Mouse (Mus musculus) spleen, embryonic (tissue): ENCODE measurements around the gene Lmf1.

Experiments used
- CTCF ChIA-PET: fragments of 350-600 bp; sonication (Branson Sonifier 250); formaldehyde crosslinking; loops from one replicate; lab custom pipeline; 2022; lab: Charles Lee

Gene Lmf1

GRCm38 (mm10) chr17:25638442-25638841, 59.6 kb downstream of the Lmf1 start:
- CTCF ChIA-PET: no interaction called here

- CTCF ChIA-PET: no interaction called here
Measured at GRCm38 (mm10) chr17:25640956-25641355, 62.1 kb downstream of the Lmf1 start.

DNA sequence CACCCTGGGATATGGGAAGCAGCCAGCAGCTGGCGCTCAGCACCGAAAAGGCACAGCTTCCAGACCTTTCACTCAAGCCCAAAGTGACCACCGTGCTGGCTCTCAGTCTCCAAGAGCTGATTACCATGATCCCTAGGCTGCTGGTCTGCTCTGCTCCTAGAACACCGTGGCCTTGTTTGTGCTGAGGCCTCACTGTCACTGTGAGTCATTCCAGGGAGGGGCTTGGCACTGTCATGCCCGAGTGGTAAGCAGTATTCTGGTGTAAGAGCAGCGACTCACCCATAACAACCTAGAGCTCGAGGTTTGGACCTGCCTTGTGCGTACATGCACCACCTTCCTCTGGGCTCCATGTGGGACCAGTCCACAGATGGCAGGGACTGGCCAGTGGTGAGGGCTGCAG, 63.1 kb downstream of the Lmf1 start:
- CTCF ChIA-PET: no interaction called here

- CTCF ChIA-PET: no interaction called here
Measured at GRCm38 (mm10) chr17:25643517-25644294, 64.8 kb downstream of the Lmf1 start.

GRCm38 (mm10) chr17:25644761-25645160, 65.9 kb downstream of the Lmf1 start:
- CTCF ChIA-PET: no interaction called here

DNA sequence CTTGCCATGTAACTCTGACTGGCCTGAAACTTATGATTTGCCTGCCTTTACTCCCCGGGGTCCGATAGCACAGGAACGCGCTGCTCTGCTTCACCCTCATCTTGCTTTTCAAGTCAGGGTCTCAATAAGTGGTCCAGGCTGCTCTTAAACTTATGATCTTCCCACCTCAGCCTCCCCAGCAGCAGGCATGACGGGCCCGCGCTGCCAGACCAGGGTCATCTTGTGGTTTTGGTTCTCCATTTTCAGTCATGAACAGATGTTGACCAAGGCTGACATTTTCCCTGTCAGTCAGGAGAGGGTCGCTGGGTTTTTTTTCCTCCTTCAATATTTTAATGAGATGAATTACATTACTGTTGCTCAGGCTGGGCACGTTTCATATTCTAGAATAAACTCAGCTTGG, 66.8 kb downstream of the Lmf1 start:
- CTCF ChIA-PET: no interaction called here

DNA sequence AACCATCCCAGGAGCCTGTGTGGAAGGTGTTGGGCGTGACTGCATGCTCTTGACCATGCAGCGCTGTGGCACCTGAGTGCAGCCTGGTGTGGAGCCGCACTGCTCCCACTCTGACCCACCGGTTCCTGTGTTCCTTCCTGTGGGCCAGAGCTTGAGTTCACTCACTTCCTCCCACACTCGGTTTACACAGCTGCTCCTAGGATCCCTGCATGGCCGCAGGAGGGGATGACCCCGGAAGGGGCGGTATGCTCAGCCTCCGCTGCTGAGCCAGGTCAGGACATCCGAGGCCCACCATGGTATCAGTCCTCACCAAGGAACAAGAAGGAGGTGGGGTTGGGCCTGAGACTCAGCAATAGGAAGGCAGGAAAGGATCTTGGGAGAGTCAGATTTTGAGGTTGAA, 69.0 kb downstream of the Lmf1 start:
- CTCF ChIA-PET: no interaction called here

DNA sequence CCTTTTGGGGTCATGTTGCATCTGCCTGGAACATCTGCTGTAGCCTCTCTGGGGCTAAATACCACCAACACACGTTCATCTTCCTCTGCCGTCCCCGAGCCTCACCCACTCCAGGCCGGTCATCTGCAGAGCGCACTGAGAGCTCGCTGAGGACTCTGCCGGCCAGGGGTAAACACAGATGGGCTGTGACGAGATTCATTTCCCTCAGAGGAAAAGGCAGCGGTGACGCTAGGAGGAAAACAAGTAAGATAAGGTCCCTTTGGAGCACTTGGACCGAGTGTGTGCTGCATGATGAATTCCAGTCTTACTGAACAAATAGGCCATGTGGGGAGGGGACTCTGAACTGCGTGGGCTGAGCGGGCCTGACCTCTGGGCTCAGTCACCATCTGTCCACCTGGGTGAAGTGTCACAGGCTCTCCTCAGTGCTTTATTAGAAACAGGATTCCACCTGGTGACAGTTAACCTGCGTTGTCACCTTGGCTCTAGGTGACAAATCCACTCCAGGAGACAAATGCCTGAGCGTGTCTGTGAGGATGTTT, 69.9 kb downstream of the Lmf1 start:
- CTCF ChIA-PET: no interaction called here

DNA sequence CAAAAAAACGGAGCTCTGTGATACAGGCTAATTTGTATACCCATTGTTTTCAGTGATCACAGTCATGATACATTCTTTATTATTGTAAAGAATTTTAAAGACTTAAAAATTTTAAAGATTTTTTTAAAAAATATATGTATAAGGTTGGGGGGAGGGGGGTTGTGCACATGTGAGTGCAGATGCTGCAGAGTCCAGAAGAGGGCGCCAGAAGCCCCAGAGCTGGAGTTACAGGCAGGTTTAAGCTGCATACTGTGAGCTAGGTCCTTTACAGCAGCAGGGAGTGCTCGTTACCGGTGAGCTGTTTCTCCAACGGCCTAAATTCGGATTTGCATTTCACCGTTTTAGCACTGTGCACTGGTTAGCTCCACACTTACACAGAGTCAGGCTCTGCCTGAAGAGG, 71.8 kb downstream of the Lmf1 start:
- CTCF ChIA-PET: interaction anchor here (0.6 to 0.7 kb wide), 3 partner anchors 50 to 720 kb away, joined by 3 read pairs; no protein-coding TSS in a partner anchor

DNA sequence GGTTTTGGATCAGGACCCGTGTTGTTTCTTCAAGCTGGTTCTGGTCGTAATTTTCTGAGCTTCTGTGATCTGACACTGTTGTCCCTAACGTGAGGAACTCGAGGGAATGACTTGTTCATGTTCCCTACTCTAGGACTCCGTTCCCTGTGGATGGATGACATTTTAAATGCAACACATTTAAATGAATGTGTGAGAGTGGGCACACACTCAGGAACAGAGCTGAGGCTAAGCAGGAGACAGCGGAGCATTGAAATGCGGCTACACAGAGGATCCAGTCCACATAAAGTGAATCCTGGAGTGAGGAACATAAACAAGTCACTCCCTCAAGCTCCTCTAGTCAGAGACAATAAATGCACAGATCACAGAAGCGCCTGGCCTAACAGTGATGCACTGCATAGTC, 73.4 kb downstream of the Lmf1 start:
- CTCF ChIA-PET: no interaction called here

DNA sequence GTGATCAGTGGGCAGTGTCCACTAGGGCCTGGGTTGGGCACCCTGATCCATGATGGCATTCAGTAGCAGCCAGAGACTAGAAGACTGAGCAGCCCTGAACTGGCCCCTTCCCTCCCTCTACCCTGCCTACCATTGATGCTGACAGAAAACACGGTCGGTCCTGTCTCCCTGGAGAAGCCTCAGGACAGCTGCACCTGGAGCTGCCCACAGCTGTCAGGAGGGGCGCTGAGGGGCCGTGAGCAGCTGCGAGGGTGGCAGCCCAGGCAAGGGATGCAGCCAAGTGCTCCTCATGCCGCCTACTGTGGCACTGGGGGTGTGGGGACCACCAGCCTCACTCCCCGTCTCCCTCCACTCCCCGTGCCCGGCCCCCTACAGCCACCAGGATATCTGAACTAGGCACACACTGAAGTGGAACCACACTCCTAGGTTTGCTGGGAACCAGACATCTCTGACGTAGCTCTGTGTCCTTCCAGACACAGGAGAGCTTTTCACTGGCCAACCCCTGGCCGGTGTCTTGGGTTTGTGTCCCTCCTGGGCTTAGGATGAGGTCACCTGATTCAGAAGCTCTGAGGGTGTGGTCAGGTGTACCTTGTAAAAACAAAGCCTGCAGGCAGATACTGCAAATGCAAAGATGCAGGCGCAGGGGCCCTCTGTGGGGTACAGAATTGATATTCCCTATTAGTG, 77.4 kb downstream of the Lmf1 start:
- CTCF ChIA-PET: no interaction called here

GRCm38 (mm10) chr17:25656826-25657189, 77.9 kb downstream of the Lmf1 start:
- CTCF ChIA-PET: no interaction called here

DNA sequence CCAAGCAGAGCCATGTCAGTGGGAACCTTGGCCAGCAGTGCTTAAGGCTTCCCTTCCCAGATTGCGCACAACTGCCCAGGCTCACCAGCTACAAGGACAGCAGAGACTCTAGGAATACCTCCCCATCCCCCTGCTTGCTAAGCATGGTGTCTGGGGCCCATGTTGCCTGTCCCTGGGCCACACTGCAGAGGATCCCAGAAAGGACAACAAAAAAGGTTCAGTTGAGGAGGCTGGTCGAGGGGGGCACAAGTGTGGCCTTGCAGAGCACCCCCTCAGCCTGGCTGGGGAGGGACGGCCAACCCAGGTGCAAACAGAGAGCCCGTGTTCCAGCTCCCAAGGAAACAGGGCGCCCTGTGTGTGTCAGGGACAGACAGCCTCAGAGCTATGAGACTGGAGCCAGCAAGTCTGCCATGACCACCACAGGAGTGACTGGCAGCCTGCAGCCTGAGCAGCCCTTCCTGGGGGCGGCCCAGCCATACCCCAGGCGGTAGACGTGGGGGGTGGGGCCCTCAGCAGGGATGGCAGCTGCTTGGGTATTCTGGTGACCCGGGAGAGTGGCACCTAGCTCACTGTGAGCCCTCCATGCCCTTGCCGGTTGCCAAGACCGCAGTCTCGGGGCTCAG, 84.4 kb downstream of the Lmf1 start:
- CTCF ChIA-PET: no interaction called here

GRCm38 (mm10) chr17:25665485-25665884, 86.6 kb downstream of the Lmf1 start:
- CTCF ChIA-PET: no interaction called here

- CTCF ChIA-PET: no interaction called here
Measured at GRCm38 (mm10) chr17:25665891-25666290, 87.0 kb downstream of the Lmf1 start.

DNA sequence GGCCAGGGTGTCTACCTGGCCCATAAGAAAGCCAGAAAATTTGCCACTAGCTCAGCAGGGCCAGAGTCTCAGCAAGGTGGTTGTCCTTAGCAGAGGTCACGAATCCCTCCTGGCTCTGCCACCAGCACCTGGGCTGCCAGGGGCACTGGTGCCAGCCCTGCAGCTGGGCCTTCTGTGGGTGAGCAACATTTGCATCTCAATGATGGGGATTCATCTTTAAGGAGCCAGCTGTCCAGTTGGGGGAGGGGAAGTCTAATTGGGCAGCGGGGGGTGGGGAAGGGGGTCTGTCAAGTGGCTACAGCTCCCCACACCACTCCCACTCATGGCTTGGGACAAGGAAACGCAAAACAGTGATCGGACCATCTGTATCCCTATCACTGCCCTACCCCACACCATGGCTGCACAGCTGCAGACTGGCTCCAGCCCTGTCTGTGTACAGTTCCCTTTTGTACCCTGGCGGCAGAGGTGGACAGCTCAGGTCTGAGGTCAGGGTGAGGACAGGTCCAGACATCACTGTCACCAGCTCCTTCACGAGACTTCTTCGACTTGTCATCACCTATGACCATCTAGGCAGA, 89.7 kb downstream of the Lmf1 start:
- CTCF ChIA-PET: no interaction called here

DNA sequence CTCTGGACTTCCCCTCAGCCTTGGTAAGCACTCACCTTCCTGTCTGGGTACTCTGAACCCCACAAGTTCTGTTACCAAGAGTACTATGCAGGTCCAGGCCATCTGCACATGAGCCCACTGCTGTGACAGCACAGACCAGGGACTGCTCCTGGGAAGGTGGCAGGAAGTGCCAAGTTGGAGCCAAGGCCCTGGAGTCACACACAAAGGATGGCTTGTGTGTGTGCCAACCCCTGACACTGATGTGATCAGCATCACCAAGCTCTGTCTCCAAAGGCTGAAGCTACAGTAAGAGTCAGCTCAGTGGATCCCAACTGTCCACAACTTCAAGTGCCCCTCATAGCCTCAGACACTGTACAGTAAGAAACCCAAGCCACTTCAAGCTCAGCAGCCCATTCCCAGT, 94.1 kb downstream of the Lmf1 start:
- CTCF ChIA-PET: no interaction called here

DNA sequence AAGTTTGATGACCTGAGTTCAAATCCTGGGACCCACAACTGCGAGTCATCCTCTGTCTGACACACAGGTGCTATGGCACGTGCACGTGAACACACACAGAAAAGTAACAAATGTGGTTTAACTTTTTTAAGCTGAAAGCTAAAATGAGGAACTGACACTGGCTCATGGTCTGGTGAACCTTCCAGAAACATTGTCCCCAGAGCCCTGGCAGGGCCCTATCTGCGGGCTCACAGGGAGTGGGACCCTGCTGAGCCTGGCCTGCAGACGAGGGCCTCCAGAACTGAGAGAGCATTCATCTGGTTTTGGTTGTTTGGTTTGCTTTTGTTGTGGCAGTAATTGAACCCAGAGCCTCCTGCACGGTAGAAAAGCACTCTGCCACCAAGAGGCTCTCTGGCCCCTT, 99.1 kb downstream of the Lmf1 start:
- CTCF ChIA-PET: no interaction called here

GRCm38 (mm10) chr17:25679818-25680217, 100.9 kb downstream of the Lmf1 start:
- CTCF ChIA-PET: interaction anchor here (0.6 kb wide), 1 partner anchor 48 kb away, joined by 5 read pairs; no protein-coding TSS in a partner anchor

GRCm38 (mm10) chr17:25681636-25682035, 102.8 kb downstream of the Lmf1 start:
- CTCF ChIA-PET: no interaction called here

- CTCF ChIA-PET: no interaction called here
Measured at GRCm38 (mm10) chr17:25686323-25686722, 107.4 kb downstream of the Lmf1 start.

GRCm38 (mm10) chr17:25688922-25689321, 110.0 kb downstream of the Lmf1 start:
- CTCF ChIA-PET: no interaction called here
